Mouse (Mus musculus): ENCODE data around the gene Sv2b. TPM values are rescaled to one million over a fixed set of nuclear protein-coding genes. Genes with fewer than 3 reads are reported as not detected.
A peak's percentile ranks its signal among the peaks of the same experiment; 100 is the strongest.
"Not testable (repeated sequence)": the region's sequence is repeated elsewhere in the genome, so short reads cannot be mapped to it uniquely, and the experiment has no call there.

The Sv2b gene
- polyA plus RNA-seq (2015; fragmentation: Nextera tagmentation; extraction: Ambion mirVana): 0.90 and 1.1 TPM in 2 replicates

- no peaks in the 10 kb centered on the region for H3K9me3 ChIP-seq
- H3K27ac ChIP-seq: no peak within 1 kb of the TSS
- H3K36me3 ChIP-seq: no peaks in the 10 kb centered on the region
- peak within 1 kb of the TSS; percentile 26 for H3K9ac ChIP-seq
- H3K4me2 ChIP-seq (replicated peaks): peak within 1 kb of the TSS; percentile 87
- H3K4me1 ChIP-seq (replicated peaks): peaks cover 14% of the 10 kb centered on the region; the same call in 1 of the 2 replicates
- peak within 1 kb of the TSS; percentile 40 for H3K4me3 ChIP-seq (replicated peaks)
- WGBS: 2% methylated on average over 46 of the region's 46 CpGs
- H3K27me3 ChIP-seq (replicated peaks): peaks cover 16% of the 10 kb centered on the region
- peak; percentile 84 for ATAC-seq
Measured at GRCm38 (mm10) chr7:75308457-75309312, at the start of gene Sv2b. TSS of gene Sv2b (minus strand) at chr7:75309262.

GRCm38 (mm10) chr7:75358284-75358851 lies 49.3 kb upstream of the Sv2b start:
- Histone ChIP-seq H3K4me1 (replicated peaks) (no peaks in the 10 kb centered on the region), H3K27ac (no peak overlapping the region), H3K9ac (no peak overlapping the region), H3K9me3 (no peaks in the 10 kb centered on the region), H3K4me2 (replicated peaks) (no peak overlapping the region), H3K4me3 (replicated peaks) (no peak overlapping the region), H3K36me3 (no peaks in the 10 kb centered on the region), H3K27me3 (replicated peaks) (no peaks in the 10 kb centered on the region)
- WGBS: 54% methylated on average over 4 of the region's 4 CpGs
- no peak for ATAC-seq

GRCm38 (mm10) chr7:75355521-75355920 lies 46.5 kb upstream of the Sv2b start:
- Histone ChIP-seq H3K4me1 (replicated peaks) (no peaks in the 10 kb centered on the region), H3K4me2 (replicated peaks) (no peak overlapping the region), H3K4me3 (replicated peaks) (no peak overlapping the region), H3K9ac (no peak overlapping the region), H3K36me3 (no peaks in the 10 kb centered on the region), H3K27ac (no peak overlapping the region), H3K9me3 (no peaks in the 10 kb centered on the region), H3K27me3 (replicated peaks) (no peaks in the 10 kb centered on the region)
- no peak for ATAC-seq
- WGBS: 74% methylated on average over 2 of the region's 2 CpGs

- Histone ChIP-seq H3K36me3 (no peaks in the 10 kb centered on the region), H3K9ac (no peak overlapping the region), H3K9me3 (no peaks in the 10 kb centered on the region), H3K27ac (no peak overlapping the region), H3K4me1 (replicated peaks) (no peaks in the 10 kb centered on the region), H3K27me3 (replicated peaks) (no peaks in the 10 kb centered on the region), H3K4me2 (replicated peaks) (no peak overlapping the region), H3K4me3 (replicated peaks) (no peak overlapping the region)
- WGBS: 29% methylated on average over 1 of the region's 1 CpGs
- no peak for ATAC-seq
Measured at GRCm38 (mm10) chr7:75352777-75353374, 43.8 kb upstream of the Sv2b start.

- 64% methylated on average over 2 of the region's 2 CpGs for WGBS
- H3K27ac ChIP-seq: no peak overlapping the region
- no peaks in the 10 kb centered on the region for H3K27me3 ChIP-seq (replicated peaks)
- no peaks in the 10 kb centered on the region for H3K36me3 ChIP-seq
- H3K9ac ChIP-seq: no peak overlapping the region
- no peak for ATAC-seq
- H3K9me3 ChIP-seq: no peaks in the 10 kb centered on the region
- no peak overlapping the region for H3K4me3 ChIP-seq (replicated peaks)
- no peaks in the 10 kb centered on the region for H3K4me1 ChIP-seq (replicated peaks)
- no peak overlapping the region for H3K4me2 ChIP-seq (replicated peaks)
Measured at GRCm38 (mm10) chr7:75350172-75350571, 41.1 kb upstream of the Sv2b start.

- Histone ChIP-seq H3K9me3 (no peaks in the 10 kb centered on the region), H3K27ac (no peak overlapping the region), H3K4me3 (replicated peaks) (no peak overlapping the region), H3K27me3 (replicated peaks) (no peaks in the 10 kb centered on the region), H3K9ac (no peak overlapping the region), H3K36me3 (no peaks in the 10 kb centered on the region), H3K4me2 (replicated peaks) (no peak overlapping the region), H3K4me1 (replicated peaks) (no peaks in the 10 kb centered on the region; the same call in 1 of the 2 replicates)
- WGBS: 39% methylated on average over 3 of the region's 3 CpGs
- ATAC-seq: no peak
Measured at GRCm38 (mm10) chr7:75332311-75332710, 23.2 kb upstream of the Sv2b start.

GRCm38 (mm10) chr7:75329740-75330142 lies 20.7 kb upstream of the Sv2b start:
- H3K4me2 ChIP-seq (replicated peaks): no peak overlapping the region
- H3K36me3 ChIP-seq: no peaks in the 10 kb centered on the region
- ATAC-seq: no peak
- H3K9me3 ChIP-seq: no peaks in the 10 kb centered on the region
- 80% methylated on average over 3 of the region's 3 CpGs for WGBS
- H3K9ac ChIP-seq: no peak overlapping the region
- H3K27me3 ChIP-seq (replicated peaks): no peaks in the 10 kb centered on the region
- H3K27ac ChIP-seq: no peak overlapping the region
- no peaks in the 10 kb centered on the region; the same call in 1 of the 2 replicates for H3K4me1 ChIP-seq (replicated peaks)
- H3K4me3 ChIP-seq (replicated peaks): no peak overlapping the region

- H3K4me2 ChIP-seq (replicated peaks): no peak overlapping the region
- H3K27ac ChIP-seq: no peak overlapping the region
- H3K27me3 ChIP-seq (replicated peaks): no peaks in the 10 kb centered on the region
- no peaks in the 10 kb centered on the region for H3K9me3 ChIP-seq
- no peaks in the 10 kb centered on the region for H3K36me3 ChIP-seq
- no peaks in the 10 kb centered on the region; the same call in 1 of the 2 replicates for H3K4me1 ChIP-seq (replicated peaks)
- 49% methylated on average over 3 of the region's 3 CpGs for WGBS
- H3K4me3 ChIP-seq (replicated peaks): no peak overlapping the region
- no peak overlapping the region for H3K9ac ChIP-seq
- no peak for ATAC-seq
Measured at GRCm38 (mm10) chr7:75328721-75329362, 19.8 kb upstream of the Sv2b start.

- no peak for ATAC-seq
- Histone ChIP-seq H3K9ac (no peak overlapping the region), H3K27ac (no peak overlapping the region), H3K4me2 (replicated peaks) (no peak overlapping the region), H3K9me3 (no peaks in the 10 kb centered on the region), H3K36me3 (no peaks in the 10 kb centered on the region), H3K4me3 (replicated peaks) (no peak overlapping the region), H3K4me1 (replicated peaks) (no peaks in the 10 kb centered on the region), H3K27me3 (replicated peaks) (no peaks in the 10 kb centered on the region)
- WGBS: 80% methylated on average over 1 of the region's 1 CpGs
Measured at GRCm38 (mm10) chr7:75325273-75325672, 16.2 kb upstream of the Sv2b start.

GRCm38 (mm10) chr7:75322742-75323141 lies 13.7 kb upstream of the Sv2b start:
- 84% methylated on average over 3 of the region's 3 CpGs for WGBS
- H3K4me2 ChIP-seq (replicated peaks); H3K4me1 ChIP-seq (replicated peaks); H3K27ac ChIP-seq; H3K4me3 ChIP-seq (replicated peaks); H3K9me3 ChIP-seq; ATAC-seq; H3K36me3 ChIP-seq; H3K27me3 ChIP-seq (replicated peaks); H3K9ac ChIP-seq: not testable (repeated sequence)

GRCm38 (mm10) chr7:75320009-75320408 lies 10.9 kb upstream of the Sv2b start:
- H3K4me3 ChIP-seq (replicated peaks): no peak overlapping the region
- no peaks in the 10 kb centered on the region for H3K9me3 ChIP-seq
- no peak overlapping the region for H3K4me2 ChIP-seq (replicated peaks)
- no peaks in the 10 kb centered on the region for H3K4me1 ChIP-seq (replicated peaks)
- no peaks in the 10 kb centered on the region for H3K27me3 ChIP-seq (replicated peaks)
- no peaks in the 10 kb centered on the region for H3K36me3 ChIP-seq
- no peak for ATAC-seq
- H3K9ac ChIP-seq: no peak overlapping the region
- no peak overlapping the region for H3K27ac ChIP-seq

- no peaks in the 10 kb centered on the region for H3K27me3 ChIP-seq (replicated peaks)
- no peaks in the 10 kb centered on the region for H3K4me1 ChIP-seq (replicated peaks)
- ATAC-seq: no peak
- no peak overlapping the region for H3K4me2 ChIP-seq (replicated peaks)
- H3K36me3 ChIP-seq: no peaks in the 10 kb centered on the region
- no peak overlapping the region for H3K4me3 ChIP-seq (replicated peaks)
- no peak overlapping the region for H3K9ac ChIP-seq
- WGBS: 78% methylated on average over 1 of the region's 1 CpGs
- H3K9me3 ChIP-seq: no peaks in the 10 kb centered on the region
- H3K27ac ChIP-seq: no peak overlapping the region
Measured at GRCm38 (mm10) chr7:75318320-75318719, 9.3 kb upstream of the Sv2b start.
